Mouse (Mus musculus) embryonic facial prominence, embryonic 14.5 days (tissue): Measurements from ENCODE around the gene Zmiz1. TPM values are rescaled to one million over a fixed set of nuclear protein-coding genes. Genes with fewer than 3 reads are reported as not detected.

Experiments used
- ATAC-seq: fragments of 200-750 bp; cut with Nextera tagmentation; 2 replicates; pipeline ENCODE4 v1.8.0; 2017; ENCODE audit warnings: low read depth, moderate number of reproducible peaks, moderate TSS enrichment
- DNase-seq: peaks from one replicate; pipeline ENCODE4 v3.0.0-alpha.2; 2015; ENCODE audit warnings: low spot score
- H3K27ac ChIP-seq: fragments of 300-500 bp; sonication (generic); replicated peaks from 2 replicates; pipeline ENCODE4 v1.5.1; 2014; ENCODE audit warnings: low read depth, mild to moderate bottlenecking, low read length, moderate library complexity
- H3K27me3 ChIP-seq: fragments of 300-500 bp; sonication (generic); replicated peaks from 2 replicates; pipeline ENCODE4 v1.6.1; 2014; ENCODE audit warnings: low read length; ENCODE audit not compliant: control insufficient read depth, insufficient read depth
- H3K36me3 ChIP-seq: fragments of 300-500 bp; sonication (generic); 2 replicates; pipeline ENCODE4 v1.6.1; 2014; ENCODE audit warnings: low read length, mixed read lengths; ENCODE audit not compliant: control insufficient read depth, insufficient read depth
- H3K4me1 ChIP-seq: fragments of 300-500 bp; sonication (generic); 2 replicates; pipeline ENCODE4 v1.6.1; 2014; ENCODE audit warnings: antibody characterized with exemption, low read length; ENCODE audit not compliant: control insufficient read depth, insufficient read depth
- H3K4me2 ChIP-seq: fragments of 300-500 bp; sonication (generic); 2 replicates; pipeline ENCODE4 v1.6.1; 2014; ENCODE audit warnings: low read depth, mild to moderate bottlenecking, low read length, moderate library complexity, mixed read lengths
- H3K4me3 ChIP-seq: fragments of 300-500 bp; sonication (generic); 2 replicates; pipeline ENCODE4 v1.5.1; 2014; ENCODE audit warnings: low read depth, mild to moderate bottlenecking, low read length
- H3K9ac ChIP-seq: fragments of 300-500 bp; sonication (generic); 2 replicates; pipeline ENCODE4 v1.6.1; 2014; ENCODE audit warnings: low read depth, mild to moderate bottlenecking, low read length, moderate library complexity, mixed read lengths
- H3K9me3 ChIP-seq: fragments of 300-500 bp; sonication (generic); 2 replicates; pipeline ENCODE4 v1.6.1; 2016; ENCODE audit warnings: low read length; ENCODE audit not compliant: control insufficient read depth
- WGBS: fragments of 180-500 bp; shearing (Covaris S2); extraction: QIAGEN DNeasy Blood & Tissue Kit; methylation state at CpG from one replicate; pipeline ENCODE4 v1.1.7; 2014; 5-methylcytosine and 5-hydroxymethylcytosine counted together
- polyA plus RNA-seq: library from polyadenylated mRNA; unstranded; fragments of >200 nt; fragmentation: Nextera tagmentation; extraction: Ambion mirVana; gene quantifications from 2 replicates; pipeline ENCODE4 v1.2.1, GENCODE M21; 2014

The Zmiz1 gene
- polyA plus RNA-seq, 1 experiment from 2014 or later, result 31.3 TPM

DNA sequence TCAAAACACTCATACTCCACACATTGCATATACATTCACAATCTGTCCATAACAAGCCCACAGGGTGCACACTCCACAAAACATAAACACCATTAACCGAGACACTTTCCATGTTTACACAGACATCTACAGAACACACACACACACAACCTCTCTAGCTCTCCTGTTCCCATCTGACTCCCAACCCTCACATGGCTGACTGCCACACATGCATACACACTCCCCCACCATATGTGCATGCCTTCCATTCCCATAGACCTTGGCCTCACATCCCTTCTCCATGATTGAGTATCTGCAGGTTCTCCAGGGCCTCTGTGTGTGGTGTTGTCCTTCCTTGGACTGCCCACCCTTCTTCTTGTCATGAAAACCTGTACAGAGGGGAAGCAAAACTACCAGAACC is 36.0 kb upstream of the Zmiz1 start:
- no peak for ATAC-seq
- Histone ChIP-seq H3K9ac (no peak overlapping the region), H3K4me3 (no peak overlapping the region), H3K27me3 (no peaks in the 10 kb centered on the region), H3K4me1 (peaks cover 14% of the 10 kb centered on the region), H3K27ac (no peak overlapping the region), H3K36me3 (no peaks in the 10 kb centered on the region), H3K9me3 (no peaks in the 10 kb centered on the region), H3K4me2 (no peak overlapping the region)
- 75% methylated on average over 1 of the region's 1 CpGs for WGBS
- no peak for DNase-seq

DNA sequence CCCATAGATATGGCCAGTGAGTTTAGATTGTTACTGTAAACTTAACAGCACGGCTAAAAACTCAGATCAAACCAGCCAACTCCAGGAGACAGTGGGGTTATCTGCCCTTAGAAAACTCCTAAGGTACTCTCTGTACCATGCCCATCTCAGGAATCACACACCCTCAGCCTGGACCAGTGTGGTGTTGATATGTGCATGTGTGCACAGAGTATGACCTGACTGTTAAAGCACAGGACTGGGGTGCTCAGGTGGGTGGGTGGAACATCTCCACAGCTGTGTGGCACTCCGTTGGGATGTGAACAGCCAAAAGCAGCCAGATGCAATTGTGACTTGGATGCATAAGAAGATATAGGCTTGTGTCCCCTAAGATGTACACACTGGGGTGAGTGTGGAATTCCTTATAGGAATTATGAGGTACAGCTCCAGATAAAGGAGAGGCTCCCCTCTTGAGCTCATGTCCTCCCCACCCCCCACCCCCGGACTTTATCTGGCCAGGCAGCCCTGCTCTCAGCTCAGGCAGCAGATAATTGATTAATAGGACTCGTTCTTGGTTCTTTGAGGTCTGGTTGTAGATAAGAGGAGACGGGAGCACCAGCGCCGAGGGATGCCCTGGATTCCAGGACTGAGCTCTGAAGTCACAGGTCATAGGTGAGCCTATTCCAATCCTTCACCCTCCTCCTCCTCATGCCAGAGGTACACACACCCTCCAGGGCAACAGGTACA is 35.1 kb upstream of the Zmiz1 start:
- H3K27me3 ChIP-seq, result no peaks in the 10 kb centered on the region
- no peak overlapping the region for H3K4me2 ChIP-seq
- no peak overlapping the region for H3K4me3 ChIP-seq
- H3K36me3 ChIP-seq, result no peaks in the 10 kb centered on the region
- peaks cover 14% of the 10 kb centered on the region for H3K4me1 ChIP-seq
- H3K9ac ChIP-seq, result no peak overlapping the region
- DNase-seq, result no peak
- no peaks in the 10 kb centered on the region for H3K9me3 ChIP-seq
- no peak for ATAC-seq
- WGBS, result 70% methylated on average over 7 of the region's 7 CpGs
- H3K27ac ChIP-seq, result no peak overlapping the region

DNA sequence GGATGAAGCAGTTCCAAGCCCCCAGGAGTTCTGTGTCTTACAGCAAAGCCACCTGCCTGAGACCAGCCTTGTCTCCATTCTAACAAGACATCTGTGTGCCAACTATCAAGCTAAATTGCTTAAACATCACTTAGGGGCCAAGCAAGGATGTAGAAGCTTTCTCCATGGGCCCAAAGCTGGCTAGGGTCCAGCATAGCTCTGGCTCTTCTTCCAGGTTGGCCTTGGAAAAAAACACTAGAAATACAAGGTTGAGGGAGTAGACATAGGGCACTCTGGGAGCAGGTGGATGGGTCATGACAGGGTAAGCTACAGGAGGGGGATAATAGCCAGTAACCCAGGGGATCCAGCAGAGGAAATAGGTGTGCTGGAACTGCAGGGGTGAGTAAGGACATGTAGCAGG is 20.7 kb upstream of the Zmiz1 start:
- Histone ChIP-seq H3K27me3 (no peaks in the 10 kb centered on the region), H3K36me3 (no peaks in the 10 kb centered on the region), H3K27ac (no peak overlapping the region), H3K4me3 (no peak overlapping the region), H3K9me3 (no peaks in the 10 kb centered on the region), H3K4me1 (no peaks in the 10 kb centered on the region), H3K4me2 (no peak overlapping the region), H3K9ac (no peak overlapping the region)
- DNase-seq (no peak), ATAC-seq (no peak)

DNA sequence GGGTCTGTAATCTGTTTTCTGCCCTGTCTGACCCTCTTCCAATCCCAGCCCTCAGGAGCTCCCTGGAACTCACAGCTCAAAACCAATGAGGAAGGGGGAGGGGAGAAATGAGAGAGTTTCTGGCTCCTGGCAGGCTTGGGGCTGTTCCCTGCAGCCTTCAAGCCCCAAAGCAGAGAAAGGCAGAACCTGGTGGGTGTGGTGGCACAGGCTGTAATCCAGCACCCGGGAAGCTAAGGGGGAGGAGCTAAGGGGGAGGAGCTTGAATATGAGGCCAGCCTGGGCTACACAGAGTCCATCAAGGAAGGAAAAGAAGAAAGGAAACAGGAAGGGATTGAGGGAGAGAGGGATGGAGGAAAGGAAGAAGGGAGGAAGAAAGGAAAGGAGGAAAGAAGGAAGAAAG is 18.9 kb upstream of the Zmiz1 start:
- DNase-seq (no peak), ATAC-seq (no peak)
- Histone ChIP-seq H3K9me3 (no peaks in the 10 kb centered on the region), H3K4me1 (no peaks in the 10 kb centered on the region), H3K36me3 (no peaks in the 10 kb centered on the region), H3K4me3 (no peak overlapping the region), H3K27ac (no peak overlapping the region), H3K9ac (no peak overlapping the region), H3K27me3 (no peaks in the 10 kb centered on the region), H3K4me2 (no peak overlapping the region)
- 29% methylated on average over 1 of the region's 1 CpGs for WGBS

DNA sequence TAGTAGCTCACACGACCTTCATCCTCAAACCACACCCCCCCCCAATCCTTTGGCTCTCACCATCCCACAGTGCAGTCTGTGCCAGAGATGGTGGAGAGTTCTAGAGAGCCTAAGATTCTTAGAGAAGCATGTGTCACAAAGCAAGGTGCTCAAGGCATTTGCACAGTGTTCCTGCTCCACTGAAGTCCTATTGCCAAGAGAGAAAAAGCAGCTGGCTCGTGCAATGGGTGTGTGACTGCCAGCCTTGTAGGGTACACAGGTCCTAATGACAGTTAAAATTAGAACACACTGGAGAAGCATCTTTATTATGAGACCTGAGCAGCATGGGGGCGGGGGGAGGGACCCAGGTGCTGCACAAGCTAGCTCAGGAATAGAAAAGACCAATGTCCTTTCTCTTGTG is 18.2 kb upstream of the Zmiz1 start:
- Histone ChIP-seq H3K27ac (no peak overlapping the region), H3K9ac (no peak overlapping the region), H3K36me3 (no peaks in the 10 kb centered on the region), H3K4me1 (peaks cover 3% of the 10 kb centered on the region; the same call in 1 of the 2 replicates), H3K9me3 (no peaks in the 10 kb centered on the region), H3K27me3 (no peaks in the 10 kb centered on the region), H3K4me3 (no peak overlapping the region), H3K4me2 (no peak overlapping the region)
- DNase-seq, result no peak
- 57% methylated on average over 3 of the region's 3 CpGs for WGBS
- no peak for ATAC-seq

DNA sequence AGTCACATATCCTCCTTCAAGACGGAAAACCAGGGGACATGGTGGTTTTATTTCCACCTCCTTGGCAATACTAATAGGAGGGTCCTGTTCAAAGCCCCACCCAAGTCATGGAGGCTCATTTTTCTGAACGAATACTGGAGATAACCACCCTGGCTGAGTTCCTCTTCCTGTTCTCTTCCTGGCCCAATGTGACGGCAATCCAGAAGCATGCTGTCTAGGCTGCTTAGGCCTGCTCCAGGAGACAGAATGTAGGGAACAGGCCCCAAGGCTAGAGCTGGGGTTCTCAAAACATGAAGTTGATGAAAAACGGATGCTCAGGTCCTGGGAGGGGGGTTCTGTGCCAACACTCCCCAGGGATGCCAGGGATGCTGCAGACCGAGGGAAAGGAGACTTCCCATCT is 17.5 kb upstream of the Zmiz1 start:
- no peak overlapping the region for H3K4me3 ChIP-seq
- no peak overlapping the region for H3K27ac ChIP-seq
- no peak overlapping the region for H3K4me2 ChIP-seq
- no peaks in the 10 kb centered on the region for H3K9me3 ChIP-seq
- ATAC-seq, result no peak
- no peaks in the 10 kb centered on the region for H3K27me3 ChIP-seq
- H3K36me3 ChIP-seq, result no peaks in the 10 kb centered on the region
- no peak overlapping the region for H3K9ac ChIP-seq
- peaks cover 3% of the 10 kb centered on the region; the same call in 1 of the 2 replicates for H3K4me1 ChIP-seq
- no peak for DNase-seq
- 66% methylated on average over 5 of the region's 5 CpGs for WGBS

DNA sequence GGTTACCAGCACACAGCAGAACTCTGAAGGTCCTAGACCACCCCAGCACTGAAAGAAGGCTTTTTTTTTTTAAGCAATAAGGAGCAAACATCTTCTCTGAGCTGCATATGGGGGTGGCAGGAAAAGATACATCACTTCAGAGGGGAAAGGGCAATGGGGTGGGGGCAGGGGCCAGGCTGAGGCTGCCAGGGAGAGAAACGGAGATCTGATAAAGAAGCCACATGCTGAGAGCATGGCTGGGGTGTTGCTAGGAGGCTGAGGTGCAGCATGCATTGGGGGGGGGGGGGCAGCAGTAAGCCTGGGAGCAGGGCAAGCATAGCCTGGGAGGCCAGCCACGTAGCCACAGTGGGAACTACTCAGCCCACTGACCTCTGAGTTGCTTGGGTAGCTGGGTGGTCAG is 16.3 kb upstream of the Zmiz1 start:
- H3K27ac ChIP-seq, result no peak overlapping the region
- H3K4me2 ChIP-seq, result no peak overlapping the region
- H3K9ac ChIP-seq, result no peak overlapping the region
- no peak for ATAC-seq
- H3K36me3 ChIP-seq, result no peaks in the 10 kb centered on the region
- H3K27me3 ChIP-seq, result no peaks in the 10 kb centered on the region
- WGBS, result 10% methylated on average over 1 of the region's 2 CpGs
- H3K4me3 ChIP-seq, result no peak overlapping the region
- H3K4me1 ChIP-seq, result peaks cover 3% of the 10 kb centered on the region; the same call in 1 of the 2 replicates
- DNase-seq, result no peak
- no peaks in the 10 kb centered on the region for H3K9me3 ChIP-seq

DNA sequence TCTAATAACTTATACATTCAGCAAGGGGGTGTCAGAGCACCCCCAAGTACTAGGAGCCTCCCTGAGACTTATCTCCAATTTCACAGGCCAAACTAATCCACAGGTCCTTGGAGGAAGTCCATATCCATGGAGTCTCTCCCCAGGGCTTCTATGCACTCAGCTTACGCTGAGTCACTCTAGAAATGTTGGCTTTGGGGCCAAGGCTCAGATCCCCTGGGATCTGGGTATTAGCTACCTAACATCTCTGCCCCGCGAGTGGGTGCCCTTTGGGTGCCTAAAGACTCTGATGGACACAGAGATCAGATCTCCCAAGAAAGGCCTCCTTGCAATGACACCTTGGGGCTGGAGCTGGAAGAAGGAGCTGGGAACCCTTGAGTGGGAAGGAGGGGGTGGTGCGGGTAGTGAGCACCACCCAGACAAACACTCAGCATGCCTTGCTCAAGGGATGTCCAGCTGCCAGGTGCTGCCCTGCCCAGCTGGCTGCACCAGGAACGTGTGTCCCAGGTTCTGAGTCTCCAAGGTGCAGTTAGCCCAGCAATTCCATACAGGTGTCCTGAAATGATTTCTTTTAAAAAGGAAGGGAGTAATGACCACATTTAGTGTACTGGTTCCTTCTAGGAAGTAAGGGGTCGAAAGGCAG is 11.7 kb upstream of the Zmiz1 start:
- H3K4me1 ChIP-seq, result peaks cover 3% of the 10 kb centered on the region; the same call in 1 of the 2 replicates
- H3K9me3 ChIP-seq, result no peaks in the 10 kb centered on the region
- DNase-seq (no peak), ATAC-seq (no peak)
- no peaks in the 10 kb centered on the region for H3K27me3 ChIP-seq
- no peaks in the 10 kb centered on the region for H3K36me3 ChIP-seq
- no peak overlapping the region for H3K27ac ChIP-seq
- H3K9ac ChIP-seq, result no peak overlapping the region
- no peak overlapping the region for H3K4me2 ChIP-seq
- no peak overlapping the region for H3K4me3 ChIP-seq
- 75% methylated on average over 6 of the region's 6 CpGs for WGBS

DNA sequence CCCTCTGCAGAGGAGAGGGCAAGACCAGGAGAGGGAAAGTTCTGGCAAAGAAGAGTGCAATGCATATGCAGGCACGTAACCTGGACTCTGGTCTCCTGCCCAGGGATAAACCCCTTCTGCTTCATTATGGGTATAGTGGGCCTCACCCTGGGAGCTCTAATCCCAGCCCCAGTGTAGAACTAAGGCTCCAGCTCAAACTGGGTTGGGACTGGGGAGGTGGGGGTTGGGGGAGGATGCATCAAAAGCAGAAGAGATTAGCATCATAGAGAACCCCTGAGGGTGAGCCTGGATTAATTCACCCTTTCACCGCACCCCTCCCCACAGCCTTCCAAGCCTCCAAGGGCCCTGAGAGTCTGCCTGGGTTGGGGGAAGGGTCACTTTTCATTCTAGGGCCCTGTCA is 10.5 kb upstream of the Zmiz1 start:
- DNase-seq (no peak), ATAC-seq (no peak)
- WGBS, result 52% methylated on average over 2 of the region's 2 CpGs
- no peaks in the 10 kb centered on the region for H3K9me3 ChIP-seq
- H3K36me3 ChIP-seq, result no peaks in the 10 kb centered on the region
- peaks cover 3% of the 10 kb centered on the region; the same call in 1 of the 2 replicates for H3K4me1 ChIP-seq
- no peaks in the 10 kb centered on the region for H3K27me3 ChIP-seq
- H3K27ac ChIP-seq, result no peak overlapping the region
- H3K4me3 ChIP-seq, result no peak overlapping the region
- no peak overlapping the region for H3K4me2 ChIP-seq
- H3K9ac ChIP-seq, result no peak overlapping the region
